Mouse (Mus musculus): ENCODE data around the gene Fbln5.

DNA sequence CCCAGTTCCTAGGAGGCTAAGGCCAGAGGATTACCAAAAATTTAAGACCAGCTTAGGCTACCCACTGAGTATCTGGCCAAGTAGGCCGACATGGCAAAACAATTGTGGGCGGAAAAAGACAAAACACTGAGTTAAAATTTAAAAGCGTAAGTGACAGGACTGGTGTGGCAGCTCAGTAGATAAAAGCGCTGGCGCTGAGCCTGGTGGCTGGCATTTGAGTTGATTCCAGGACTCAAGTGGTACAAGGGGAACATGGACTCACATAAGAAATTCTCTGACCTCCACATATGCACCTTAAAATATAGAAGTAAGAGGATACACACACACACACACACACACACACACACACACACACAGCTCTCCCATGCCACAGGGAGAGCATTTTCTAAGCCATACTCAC, 42.5 kb downstream of the Fbln5 start:
- TF ChIP-seq CTCF (IDR thresholded peaks at IDR 0.05; ENCODE audit: low read depth) = no peak
- TF ChIP-seq EP300 (IDR thresholded peaks at IDR 0.05; ENCODE audit: low read depth) = no peak

Data from liver, postnatal 0 days (tissue).